In the genomic region with DNA sequence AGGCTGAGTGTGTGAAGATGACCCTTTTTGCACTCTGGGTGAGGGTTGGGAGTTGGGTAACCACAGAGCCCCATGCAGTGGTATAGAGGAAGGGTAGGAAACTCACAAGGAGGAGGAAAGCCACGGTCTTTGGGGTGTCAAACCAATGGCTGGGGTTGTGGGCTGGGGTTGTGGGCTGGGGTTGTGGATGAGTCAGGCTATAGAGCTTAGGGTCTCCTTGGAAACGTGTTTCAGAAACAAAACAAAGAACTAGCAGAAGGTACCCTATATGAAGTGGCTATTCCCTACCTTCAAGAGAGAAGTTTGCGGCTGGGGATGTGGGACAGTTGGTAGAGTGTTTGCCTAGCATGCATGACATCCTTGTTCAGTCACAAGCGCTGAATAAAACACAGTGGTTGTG, we compare ENCODE assay signal across 10 mouse cellular contexts. TPM values are rescaled to one million over a fixed set of nuclear protein-coding genes. Genes with fewer than 3 reads are reported as not detected.
DNase-seq lines count a peak whose midpoint lies in the region; ATAC-seq and TF ChIP-seq lines count a peak whose summit lies in the region.
"Had no signal": no experiment of that assay in that cellular context is flagged by ENCODE, and none has a peak within 500 bp of the region (broad histone marks: within the 10 kb centered on the region; RNA-seq: fewer than 3 reads in every experiment).

No protein-coding gene starts in this region.

- H3K27me3 ChIP-seq in heart, embryonic 14.5 days (ENCODE audit: control insufficient read depth, insufficient read depth, low read length): no peaks in the 10 kb centered on the region
- H3K27me3 ChIP-seq in neural tube, embryonic 15.5 days (replicated peaks): no peaks in the 10 kb centered on the region

- TF ChIP-seq CTCF in lung, adult 2 months (IDR thresholded peaks at IDR 0.05; ENCODE audit: insufficient read depth, low read length): no peak
- no peak for TF ChIP-seq CTCF in embryonic fibroblast, embryonic 13.5 days (IDR thresholded peaks at IDR 0.05; ENCODE audit: borderline replicate concordance, insufficient read depth, low read length)

- DNase-seq in heart, postnatal 25 days (ENCODE audit: low spot score): no peak
- DNase-seq in lung, postnatal 14 days: peak; percentile 19
- DNase-seq in lung, adult 2 months: no peak
- no peak for DNase-seq in cerebellum, postnatal 14 days
- no peak for DNase-seq in layer of hippocampus, adult 11-12 months (ENCODE audit: low spot score)
- DNase-seq: adrenal gland, adult 8-10 months had no signal

- ATAC-seq in heart, embryonic 14.5 days (ENCODE audit: insufficient number of reproducible peaks, insufficient read depth, low FRiP score, low read depth): no peak
- ATAC-seq in neural tube, embryonic 15.5 days (ENCODE audit: low FRiP score): no peak

- no peak overlapping the region for H3K4me3 ChIP-seq in heart, embryonic 14.5 days (ENCODE audit: control insufficient read depth in 1 of 2, insufficient read depth in 1 of 2, low read depth in 1 of 2, low read length in 2 of 2)
- H3K4me3 ChIP-seq in lung, adult 2 months (replicated peaks; ENCODE audit: extremely low read depth, low read depth, low read length): no peak overlapping the region
- H3K4me3 ChIP-seq in embryonic fibroblast, embryonic 13.5 days (ENCODE audit: insufficient read depth, low read length): no peak overlapping the region
- H3K4me3 ChIP-seq in neural tube, embryonic 15.5 days (replicated peaks): no peak overlapping the region
- H3K4me3 ChIP-seq: midbrain, embryonic 10.5 days had no signal

- peak overlapping the region; percentile 89 to 95; a peak in 3 of 4 replicates for H3K27ac ChIP-seq in heart, embryonic 14.5 days (replicated peaks in 1 of 2; ENCODE audit: control insufficient read depth in 1 of 2, insufficient read depth in 1 of 2, low read depth in 2 of 2, low read length in 2 of 2)
- H3K27ac ChIP-seq in embryonic fibroblast, embryonic 13.5 days (ENCODE audit: insufficient read depth, low read length): peak overlapping the region; percentile 42; the same call in 1 of the 2 replicates
- H3K27ac ChIP-seq in neural tube, embryonic 15.5 days (replicated peaks): peak overlapping the region; percentile 82

- intact Hi-C loops in heart, postnatal 25 days (cut with DNase I): loop anchor here (2.0 to 10.0 kb wide), 5 partner anchors 31 to 465 kb away; a partner anchor contains a TSS

- H3K36me3 ChIP-seq in heart, embryonic 14.5 days (ENCODE audit: control insufficient read depth, insufficient read depth, low read length): no peaks in the 10 kb centered on the region
- H3K36me3 ChIP-seq in neural tube, embryonic 15.5 days: no peaks in the 10 kb centered on the region
- H3K36me3 ChIP-seq: midbrain, embryonic 10.5 days had no signal

- no peak overlapping the region; the same call in 1 of the 2 replicates for H3K9ac ChIP-seq in heart, embryonic 14.5 days (ENCODE audit: low read length)
- no peak overlapping the region for H3K9ac ChIP-seq in neural tube, embryonic 15.5 days (replicated peaks)

- TF ChIP-seq POLR2A in lung, adult 2 months (IDR thresholded peaks at IDR 0.05; ENCODE audit: borderline replicate concordance, extremely low read depth, low read depth, low read length): no peak
- TF ChIP-seq POLR2A in embryonic fibroblast, embryonic 13.5 days (IDR thresholded peaks at IDR 0.05; ENCODE audit: low read depth, low read length): no peak

- no peak overlapping the region for H3K4me2 ChIP-seq in heart, embryonic 14.5 days (ENCODE audit: low read length)
- no peak overlapping the region for H3K4me2 ChIP-seq in neural tube, embryonic 15.5 days

- 83% methylated on average over 4 of the region's 4 CpGs for WGBS in heart, embryonic 14.5 days
- WGBS in lung, adult 2 months: 74% methylated on average over 4 of the region's 4 CpGs
- 84% methylated on average over 4 of the region's 4 CpGs for WGBS in neural tube, embryonic 15.5 days

- H3K9me3 ChIP-seq in heart, embryonic 14.5 days (ENCODE audit: control insufficient read depth, low read length): no peaks in the 10 kb centered on the region
- H3K9me3 ChIP-seq in neural tube, embryonic 15.5 days (replicated peaks): no peaks in the 10 kb centered on the region
- H3K9me3 ChIP-seq: midbrain, embryonic 10.5 days had no signal

- peaks cover 68 to 81% of the 10 kb centered on the region in 2 experiments for H3K4me1 ChIP-seq in heart, embryonic 14.5 days (ENCODE audit: control insufficient read depth in 2 of 2, insufficient read depth in 2 of 2, low read length in 2 of 2)
- H3K4me1 ChIP-seq in lung, adult 2 months (ENCODE audit: control insufficient read depth, insufficient read depth, low read length): peaks cover 30% of the 10 kb centered on the region
- peaks cover 21% of the 10 kb centered on the region for H3K4me1 ChIP-seq in embryonic fibroblast, embryonic 13.5 days (ENCODE audit: control insufficient read depth, insufficient read depth, low read length)
- H3K4me1 ChIP-seq in neural tube, embryonic 15.5 days: peaks cover 48% of the 10 kb centered on the region

RNA-seq across cellular contexts. Expression of a gene that starts 5.2 kb away (rescaled TPM):
- polyA plus RNA-seq in heart, embryonic 14.5 days (2014; fragmentation: Nextera tagmentation; extraction: Ambion mirVana): 2.3 and 2.7 TPM in 2 replicates
- 1 to 10 TPM in 1 of 2 experiments, under 1 TPM in 1; 0.34 to 1.5 TPM for total RNA-seq in heart, postnatal 25 days (2021)
- 7.7 and 11.5 TPM in 2 replicates for polyA plus RNA-seq in lung, adult 2 months (2012; rRNA removed)
- not detected in 2 replicates for polyA plus RNA-seq in embryonic fibroblast, embryonic 13.5 days (2011; ENCODE audit: insufficient read length, low read depth, missing spikeins)
- polyA plus RNA-seq in neural tube, embryonic 15.5 days (2015; fragmentation: Nextera tagmentation; extraction: Ambion mirVana): 0.51 and 1.4 TPM in 2 replicates

RNA-seq across cellular contexts. Expression of a gene that starts 40.9 kb away (rescaled TPM):
- polyA plus RNA-seq in heart, embryonic 14.5 days (2014; fragmentation: Nextera tagmentation; extraction: Ambion mirVana): 0.18 TPM in 1 of 2 replicates, not detected in the other
- not detected for total RNA-seq in heart, postnatal 25 days (2021)
- 0.96 and 1.2 TPM in 2 replicates for polyA plus RNA-seq in lung, adult 2 months (2012; rRNA removed)
- not detected in 2 replicates for polyA plus RNA-seq in embryonic fibroblast, embryonic 13.5 days (2011; ENCODE audit: insufficient read length, low read depth, missing spikeins)
- polyA plus RNA-seq in neural tube, embryonic 15.5 days (2015; fragmentation: Nextera tagmentation; extraction: Ambion mirVana): 0.58 and 1.5 TPM in 2 replicates

RNA-seq across cellular contexts. Expression of a gene that starts 42.5 kb away (rescaled TPM):
- 885 and 947 TPM in 2 replicates for polyA plus RNA-seq in heart, embryonic 14.5 days (2014; fragmentation: Nextera tagmentation; extraction: Ambion mirVana)
- 100 to 1,000 TPM; 424 to 455 TPM for total RNA-seq in heart, postnatal 25 days (2021)
- polyA plus RNA-seq in lung, adult 2 months (2012; rRNA removed): 575 and 614 TPM in 2 replicates
- polyA plus RNA-seq in embryonic fibroblast, embryonic 13.5 days (2011; ENCODE audit: insufficient read length, low read depth, missing spikeins): 684 and 894 TPM in 2 replicates
- 493 and 522 TPM in 2 replicates for polyA plus RNA-seq in neural tube, embryonic 15.5 days (2015; fragmentation: Nextera tagmentation; extraction: Ambion mirVana)

RNA-seq across cellular contexts. Expression of a gene that starts 59.1 kb away (rescaled TPM):
- 31.3 and 41.1 TPM in 2 replicates for polyA plus RNA-seq in heart, embryonic 14.5 days (2014; fragmentation: Nextera tagmentation; extraction: Ambion mirVana)
- total RNA-seq in heart, postnatal 25 days (2021): 10 to 100 TPM; 13.8 to 19.6 TPM
- 83.1 and 85.1 TPM in 2 replicates for polyA plus RNA-seq in lung, adult 2 months (2012; rRNA removed)
- 35.9 and 38.8 TPM in 2 replicates for polyA plus RNA-seq in embryonic fibroblast, embryonic 13.5 days (2011; ENCODE audit: insufficient read length, low read depth, missing spikeins)
- 92.9 and 94.5 TPM in 2 replicates for polyA plus RNA-seq in neural tube, embryonic 15.5 days (2015; fragmentation: Nextera tagmentation; extraction: Ambion mirVana)

Comparison
In these comparisons a context has a peak if more than half of its experiments do, and no peak if none do; other contexts are left out.
1. H3K27ac ChIP-seq: peak in every context shown above with its lines; median percentile 92 in heart, embryonic 14.5 days; 82 in neural tube, embryonic 15.5 days; 42 in embryonic fibroblast, embryonic 13.5 days.